Mouse (Mus musculus) cerebellum, adult 2 months (tissue): Measurements from ENCODE around the gene Kdf1. TPM values are rescaled to one million over a fixed set of nuclear protein-coding genes. Genes with fewer than 3 reads are reported as not detected.

ENCODE experiments used
- DNase-seq, 2 experiments: peaks; one replicate each; pipeline ENCODE4 v3.0.0; 2021
- H3K27ac ChIP-seq: fragments of 200-500 bp; 2 replicates; pipeline ENCODE4 v1.5.1; 2012; ENCODE audit warnings: low read length, control low read depth, inconsistent platforms; ENCODE audit not compliant: insufficient read depth
- H3K27me3 ChIP-seq: fragments of 200-500 bp; 2 replicates; pipeline ENCODE4 v1.6.1; 2012; ENCODE audit warnings: inconsistent platforms, mild to moderate bottlenecking, low read length, moderate library complexity; ENCODE audit not compliant: control insufficient read depth, insufficient read depth
- H3K4me1 ChIP-seq: fragments of 200-500 bp; 2 replicates; pipeline ENCODE4 v1.6.1; 2011; ENCODE audit warnings: low read length; ENCODE audit not compliant: control insufficient read depth, insufficient read depth
- H3K4me3 ChIP-seq: fragments of 200-500 bp; replicated peaks from 2 replicates; pipeline ENCODE3; 2011; ENCODE audit warnings: mild to moderate bottlenecking, low read depth, low read length, control low read depth; ENCODE audit not compliant: insufficient read depth
- CTCF ChIP-seq: fragments of 200-500 bp; IDR thresholded peaks from 2 replicates; pipeline ENCODE4 v1.5.1; 2011; ENCODE audit warnings: low read depth, mild to moderate bottlenecking, control low read depth, low read length, moderate library complexity, borderline replicate concordance; ENCODE audit not compliant: insufficient read depth
- POLR2A ChIP-seq: fragments of 200-500 bp; IDR thresholded peaks from 2 replicates; pipeline ENCODE4 v1.6.1; 2011; ENCODE audit warnings: low read length, control low read depth, borderline replicate concordance; ENCODE audit not compliant: insufficient read depth
- WGBS: fragments of 180-500 bp; shearing (Covaris S2); methylation state at CpG from one replicate; pipeline ENCODE4 v1.1.7; 2018; 5-methylcytosine and 5-hydroxymethylcytosine counted together
- polyA plus RNA-seq: library from polyadenylated mRNA; depleted of rRNA; stranded (reverse); fragments of >200 nt; gene quantifications from 2 replicates; pipeline ENCODE4 v1.2.3, GENCODE M21; 2012

The Kdf1 gene
- polyA plus RNA-seq, 1 experiment: not detected

DNA sequence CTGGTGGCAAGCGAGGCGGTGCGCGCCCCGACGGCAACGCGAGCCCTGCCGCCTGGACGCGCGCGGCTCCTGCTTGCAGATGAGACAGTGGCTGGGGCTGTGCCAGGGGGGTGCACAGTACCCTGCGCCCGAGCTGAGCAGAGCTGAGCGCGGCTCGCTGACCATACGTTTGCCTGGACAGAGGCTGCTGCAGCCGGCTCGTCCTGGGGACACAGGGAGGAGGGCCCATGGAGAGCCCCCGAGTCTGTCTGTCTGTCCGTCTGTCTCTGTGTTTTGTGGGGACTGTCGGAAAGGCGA lies 554 bp downstream of the Kdf1 start:
- Histone ChIP-seq H3K4me1 (no peaks in the 10 kb centered on the region), H3K27ac (no peak overlapping the region), H3K4me3 (no peak overlapping the region), H3K27me3 (peaks cover 3% of the 10 kb centered on the region; the same call in 1 of the 2 replicates)
- no peak for DNase-seq
- TF ChIP-seq POLR2A (no peak), CTCF (no peak)
- 5% methylated on average over 25 of the region's 25 CpGs for WGBS

DNA sequence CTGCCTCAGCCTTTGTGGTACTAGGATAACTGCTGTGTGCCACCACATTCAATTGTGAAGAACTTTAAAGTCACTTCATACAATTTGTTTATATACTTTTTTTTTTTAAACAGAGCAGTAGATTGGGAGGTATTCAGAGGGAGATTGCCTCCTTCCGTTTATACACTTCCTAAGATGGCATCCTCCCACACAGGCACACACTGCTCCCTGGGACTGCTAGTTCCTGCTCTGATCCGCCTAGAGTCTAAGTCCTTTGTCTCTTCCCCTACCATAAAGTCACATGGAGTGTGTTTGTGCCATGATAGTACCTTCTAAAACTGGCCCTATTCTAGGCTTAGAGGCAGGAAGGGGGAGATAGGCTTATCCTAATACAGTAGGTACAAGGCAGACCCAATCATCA lies 2.7 kb downstream of the Kdf1 start:
- DNase-seq: no peak
- Histone ChIP-seq H3K27ac (no peak overlapping the region), H3K4me1 (no peaks in the 10 kb centered on the region), H3K27me3 (peaks cover 3% of the 10 kb centered on the region; the same call in 1 of the 2 replicates), H3K4me3 (no peak overlapping the region)
- WGBS: 80% methylated on average over 2 of the region's 2 CpGs
- TF ChIP-seq POLR2A: no peak
- TF ChIP-seq CTCF: no peak

DNA sequence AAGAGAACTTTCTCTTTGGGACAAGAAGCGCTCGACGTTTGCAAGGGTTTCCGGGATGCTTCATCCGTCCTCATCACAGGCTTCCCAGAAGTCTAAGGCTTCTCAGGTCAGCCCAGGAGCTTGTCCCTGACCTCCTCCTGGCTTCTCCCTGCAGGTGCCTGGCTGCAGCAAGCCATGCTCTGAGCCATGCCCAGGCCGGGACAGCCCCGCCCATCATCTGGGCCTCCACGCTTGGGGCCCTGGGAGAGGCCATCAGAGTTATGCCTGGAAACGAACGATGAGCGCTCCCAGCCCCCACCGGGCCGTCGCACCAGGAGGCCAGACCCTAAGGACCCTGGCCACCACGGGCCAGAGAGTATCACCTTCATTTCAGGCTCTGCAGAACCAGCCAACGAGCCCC lies 9.0 kb downstream of the Kdf1 start:
- TF ChIP-seq POLR2A: no peak
- no peak for TF ChIP-seq CTCF
- no peak overlapping the region for H3K27ac ChIP-seq
- H3K27me3 ChIP-seq: no peaks in the 10 kb centered on the region
- H3K4me3 ChIP-seq: no peak overlapping the region
- no peaks in the 10 kb centered on the region for H3K4me1 ChIP-seq
- WGBS: 70% methylated on average over 16 of the region's 16 CpGs
- no peak for DNase-seq

DNA sequence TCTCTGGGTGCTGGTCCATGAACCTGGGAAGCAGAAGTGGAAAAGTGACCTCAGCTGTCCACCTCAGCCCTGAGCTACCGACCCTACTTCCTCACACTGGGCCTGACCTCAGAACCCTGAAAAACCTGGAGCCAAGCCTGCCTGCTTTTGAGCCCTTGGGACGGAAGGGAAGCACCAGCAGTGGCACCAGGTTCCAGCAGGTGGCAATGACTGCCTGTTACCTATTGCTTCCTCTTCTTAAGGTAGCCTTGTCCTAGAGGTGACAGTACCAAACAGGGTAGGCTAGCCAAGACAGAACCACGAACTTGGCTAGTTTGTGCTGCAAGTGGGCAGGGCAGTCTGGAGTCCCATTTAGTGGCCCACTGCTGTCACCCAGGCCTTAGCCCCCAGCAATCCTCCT lies 14.0 kb downstream of the Kdf1 start:
- no peak for TF ChIP-seq POLR2A
- no peak for TF ChIP-seq CTCF
- H3K4me3 ChIP-seq: no peak overlapping the region
- no peak for DNase-seq
- H3K27ac ChIP-seq: no peak overlapping the region
- H3K27me3 ChIP-seq: no peaks in the 10 kb centered on the region
- H3K4me1 ChIP-seq: no peaks in the 10 kb centered on the region
- WGBS: 79% methylated on average over 3 of the region's 3 CpGs

DNA sequence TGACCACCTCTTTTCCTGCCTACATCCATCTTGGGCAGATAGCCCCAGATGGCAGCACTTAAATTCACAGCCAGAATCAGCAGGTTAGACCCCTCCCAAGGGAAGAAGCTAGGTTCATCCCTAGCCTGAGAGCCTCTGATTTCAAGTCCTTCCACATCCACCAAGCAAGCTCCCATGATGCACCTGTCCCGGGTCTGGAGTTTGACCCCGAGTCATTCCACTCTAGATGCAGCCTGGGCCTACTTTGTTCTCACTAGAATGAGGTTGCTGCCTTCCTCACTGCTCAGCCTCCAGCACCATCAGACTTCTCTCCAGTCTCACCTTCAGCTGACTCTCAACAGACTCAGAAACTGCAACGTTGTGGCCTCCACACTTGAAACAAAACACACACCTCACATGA lies 17.3 kb downstream of the Kdf1 start:
- no peaks in the 10 kb centered on the region for H3K27me3 ChIP-seq
- no peak for DNase-seq
- 87% methylated on average over 3 of the region's 3 CpGs for WGBS
- TF ChIP-seq POLR2A (no peak), CTCF (no peak)
- no peaks in the 10 kb centered on the region for H3K4me1 ChIP-seq
- H3K4me3 ChIP-seq: no peak overlapping the region
- no peak overlapping the region for H3K27ac ChIP-seq

DNA sequence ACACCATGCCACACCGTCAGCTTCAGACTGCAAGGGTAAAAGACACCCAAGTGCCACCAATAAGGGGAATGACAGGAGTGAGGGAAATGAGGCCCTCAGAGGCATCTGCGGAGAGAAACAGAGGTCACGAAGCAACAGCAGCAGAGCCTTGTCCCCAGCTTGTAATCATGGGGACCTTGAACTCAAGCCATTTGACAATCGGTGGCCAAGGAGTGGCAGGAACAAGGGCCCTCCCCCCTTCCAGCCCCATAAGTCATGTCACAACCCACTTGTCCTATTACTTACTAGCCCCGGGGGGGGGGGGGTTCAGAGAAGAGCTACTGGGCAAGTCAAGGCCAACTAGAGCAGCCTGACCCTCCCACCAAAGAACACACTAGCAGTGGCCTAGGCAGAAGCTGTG lies 17.9 kb downstream of the Kdf1 start:
- no peaks in the 10 kb centered on the region; the same call in 1 of the 2 replicates for H3K4me1 ChIP-seq
- no peak for TF ChIP-seq CTCF
- no peak for TF ChIP-seq POLR2A
- H3K27me3 ChIP-seq: no peaks in the 10 kb centered on the region
- WGBS: 93% methylated on average over 5 of the region's 5 CpGs
- no peak overlapping the region for H3K4me3 ChIP-seq
- H3K27ac ChIP-seq: no peak overlapping the region
- DNase-seq: no peak

DNA sequence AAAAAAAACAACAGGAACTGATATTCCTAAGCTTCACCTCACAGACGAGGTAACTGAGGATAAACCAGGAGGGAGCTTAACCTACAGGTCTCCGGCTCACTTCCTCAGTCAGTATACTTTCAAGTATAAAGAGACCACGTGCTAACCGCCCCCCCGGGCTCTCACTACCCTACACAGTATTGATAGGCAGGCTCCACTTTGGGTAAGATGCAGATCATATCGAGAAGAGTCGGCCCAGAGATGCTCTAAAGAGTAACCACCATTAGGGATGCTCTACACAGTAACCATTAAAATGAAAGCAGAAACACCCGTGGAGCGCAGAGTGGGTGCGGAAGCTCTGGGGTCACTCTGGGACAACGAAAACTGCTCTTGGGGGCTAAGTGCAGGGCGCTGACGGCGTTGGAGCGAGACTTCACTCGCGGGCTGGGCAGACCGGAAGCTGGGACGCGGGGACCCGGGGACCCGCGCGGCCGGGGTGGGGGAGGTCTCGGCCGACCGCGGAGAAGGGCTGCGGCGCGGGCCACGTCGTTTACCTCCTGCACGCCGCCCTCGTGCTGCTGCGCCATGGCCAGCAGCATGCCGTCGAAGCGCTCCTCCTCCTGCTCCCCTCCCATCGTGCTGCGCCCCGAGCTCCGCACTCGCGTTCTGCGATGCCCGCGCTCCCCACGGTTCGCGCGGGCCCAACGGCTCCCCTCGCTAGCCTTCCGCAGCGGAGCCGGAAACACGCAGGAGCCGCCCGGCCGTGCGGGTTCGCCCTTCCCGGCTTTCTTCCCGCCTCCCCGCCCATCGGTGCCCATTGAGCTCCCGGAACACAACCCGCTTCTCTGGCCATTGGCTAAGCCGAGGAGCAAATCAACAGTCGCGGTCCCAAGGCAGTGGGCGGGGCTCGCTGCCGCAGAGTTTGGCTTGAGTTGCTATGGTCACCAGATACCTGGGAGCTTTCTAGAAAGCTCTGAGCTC lies 26.8 kb downstream of the Kdf1 start, which contains the start of gene Nudc:
TSS of gene Nudc (minus strand) at position 725 of the 960 bp plus-strand sequence.
- TF ChIP-seq POLR2A: peak; percentile 85
- TF ChIP-seq CTCF: no peak
- H3K4me3 ChIP-seq: peak within 1 kb of the TSS; percentile 97
- H3K27ac ChIP-seq: peak within 1 kb of the TSS; percentile 73
- under 1% methylated on average over 76 of the region's 77 CpGs for WGBS
- no peaks in the 10 kb centered on the region; the same call in 1 of the 2 replicates for H3K4me1 ChIP-seq
- H3K27me3 ChIP-seq: no peaks in the 10 kb centered on the region
- peak; percentile 96 to 98 for DNase-seq

DNA sequence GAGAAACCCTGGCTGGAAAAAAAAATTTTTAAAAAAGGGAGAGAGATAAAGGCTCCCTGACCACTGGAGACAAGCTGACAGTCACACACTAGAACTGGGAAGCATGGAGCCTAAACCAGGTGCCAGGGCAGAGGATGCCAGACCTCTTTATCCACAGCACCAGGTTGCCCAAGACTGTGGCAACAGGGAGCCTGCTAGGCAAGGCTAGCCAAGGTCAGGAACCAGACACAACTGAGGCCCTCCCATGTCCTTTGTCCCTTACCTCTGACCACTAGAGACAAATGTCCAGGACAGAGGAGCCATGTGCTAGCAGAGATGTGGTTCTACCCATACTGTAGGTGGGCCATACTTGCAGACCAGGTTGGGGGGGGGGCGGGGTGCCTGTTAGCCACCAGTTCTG lies 33.3 kb downstream of the Kdf1 start:
- WGBS: 88% methylated on average over 1 of the region's 1 CpGs
- Histone ChIP-seq H3K4me3 (no peak overlapping the region), H3K27ac (no peak overlapping the region), H3K4me1 (peaks cover 3% of the 10 kb centered on the region), H3K27me3 (no peaks in the 10 kb centered on the region)
- TF ChIP-seq CTCF (no peak), POLR2A (no peak)
- DNase-seq: no peak
